Mouse (Mus musculus) neural tube, embryonic 12.5 days (tissue): ENCODE data around the gene Gad1. TPM values are rescaled to one million over a fixed set of nuclear protein-coding genes. Genes with fewer than 3 reads are reported as not detected.

Source experiments
- ATAC-seq: fragments of 200-750 bp; cut with Nextera tagmentation; 2 replicates; pipeline ENCODE4 v1.8.0; 2017; ENCODE audit warnings: low read depth, mild to moderate bottlenecking, moderate TSS enrichment, moderate library complexity; ENCODE audit not compliant: low FRiP score
- H3K27ac ChIP-seq: fragments of 300-500 bp; sonication (generic); 2 replicates; pipeline ENCODE4 v1.5.1; 2016
- H3K27me3 ChIP-seq: fragments of 300-500 bp; sonication (generic); replicated peaks from 2 replicates; pipeline ENCODE4 v1.6.1; 2016; ENCODE audit warnings: mild to moderate bottlenecking
- H3K36me3 ChIP-seq: fragments of 300-500 bp; sonication (generic); 2 replicates; pipeline ENCODE4 v1.6.1; 2016; ENCODE audit warnings: mild to moderate bottlenecking
- H3K4me1 ChIP-seq: fragments of 300-500 bp; sonication (generic); 2 replicates; pipeline ENCODE4 v1.6.1; 2016
- H3K4me2 ChIP-seq: fragments of 300-500 bp; sonication (generic); replicated peaks from 2 replicates; pipeline ENCODE4 v1.6.1; 2016; ENCODE audit warnings: mild to moderate bottlenecking
- H3K4me3 ChIP-seq: fragments of 300-500 bp; sonication (generic); 2 replicates; pipeline ENCODE4 v1.5.1; 2016
- H3K9ac ChIP-seq: fragments of 300-500 bp; sonication (generic); 2 replicates; pipeline ENCODE4 v1.6.1; 2016; ENCODE audit warnings: mild to moderate bottlenecking
- H3K9me3 ChIP-seq: fragments of 300-500 bp; sonication (generic); 2 replicates; pipeline ENCODE4 v1.6.1; 2016; ENCODE audit warnings: mild to moderate bottlenecking
- WGBS: fragments of 180-500 bp; shearing (Covaris S2); methylation state at CpG from one replicate; pipeline ENCODE4 v1.1.7; 2016; 5-methylcytosine and 5-hydroxymethylcytosine counted together
- polyA plus RNA-seq: library from polyadenylated mRNA; unstranded; fragments of >200 nt; fragmentation: Nextera tagmentation; extraction: Ambion mirVana; gene quantifications from 2 replicates; pipeline ENCODE4 v1.2.1, GENCODE M21; 2016

The Gad1 gene
- polyA plus RNA-seq, 1 experiment from 2014 or later: 17.2 TPM

DNA sequence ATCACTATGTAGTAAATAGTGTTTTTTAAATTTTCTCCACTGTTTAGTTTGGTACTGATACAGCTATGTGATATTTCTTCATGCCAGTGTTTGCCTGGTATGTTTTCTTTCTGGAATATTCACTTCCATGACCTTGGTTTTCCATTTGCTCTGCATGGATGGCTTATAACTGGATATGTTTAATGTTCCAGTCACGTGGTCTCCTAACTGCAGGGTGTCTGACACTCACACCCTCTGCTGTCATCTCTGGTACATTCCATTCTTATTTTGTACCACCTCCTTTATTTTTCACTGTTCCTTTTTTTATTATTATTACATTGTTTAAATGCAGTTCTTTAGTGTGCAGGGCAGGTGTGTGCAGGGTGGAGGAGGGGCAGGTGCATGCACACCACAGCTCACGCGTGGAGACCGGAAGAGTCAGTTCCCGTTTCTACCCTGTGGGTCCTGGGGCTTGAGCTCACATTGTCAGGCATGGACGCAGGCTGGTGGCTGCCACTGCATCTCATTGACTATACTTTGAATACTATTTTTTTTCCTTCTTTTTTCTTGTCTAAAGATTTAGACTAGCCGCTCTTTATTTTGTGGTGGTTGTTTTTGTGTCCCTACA lies 62.0 kb downstream of the Gad1 start:
- Histone ChIP-seq H3K27me3 (no peaks in the 10 kb centered on the region), H3K9me3 (no peaks in the 10 kb centered on the region), H3K9ac (no peak overlapping the region), H3K4me1 (no peaks in the 10 kb centered on the region), H3K4me2 (no peak overlapping the region), H3K4me3 (no peak overlapping the region), H3K27ac (no peak overlapping the region), H3K36me3 (no peaks in the 10 kb centered on the region)
- WGBS: 85% methylated on average over 7 of the region's 7 CpGs
- ATAC-seq: no peak

DNA sequence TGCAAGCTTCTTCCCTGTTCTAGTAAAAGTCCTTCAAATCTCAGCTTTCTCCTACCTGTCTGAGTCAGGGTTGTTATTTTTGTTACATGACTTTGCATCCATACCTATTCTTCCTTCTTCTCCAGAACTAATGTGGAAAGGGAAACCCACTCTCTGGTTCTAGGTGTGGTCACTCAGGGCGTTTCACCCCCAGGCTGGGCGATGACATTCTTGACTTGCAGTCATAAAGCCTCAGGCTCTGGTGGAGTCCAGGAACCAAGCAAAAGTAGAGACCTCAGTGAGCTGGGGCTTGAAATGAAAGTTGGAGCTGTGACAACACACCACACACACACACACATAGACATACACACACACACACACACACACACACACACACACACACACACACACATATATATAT lies 63.2 kb downstream of the Gad1 start:
- Histone ChIP-seq H3K4me2 (no peak overlapping the region), H3K27me3 (no peaks in the 10 kb centered on the region), H3K9ac (no peak overlapping the region), H3K36me3 (no peaks in the 10 kb centered on the region), H3K9me3 (no peaks in the 10 kb centered on the region), H3K27ac (no peak overlapping the region), H3K4me3 (no peak overlapping the region), H3K4me1 (no peaks in the 10 kb centered on the region)
- WGBS: 83% methylated on average over 2 of the region's 2 CpGs
- no peak for ATAC-seq

DNA sequence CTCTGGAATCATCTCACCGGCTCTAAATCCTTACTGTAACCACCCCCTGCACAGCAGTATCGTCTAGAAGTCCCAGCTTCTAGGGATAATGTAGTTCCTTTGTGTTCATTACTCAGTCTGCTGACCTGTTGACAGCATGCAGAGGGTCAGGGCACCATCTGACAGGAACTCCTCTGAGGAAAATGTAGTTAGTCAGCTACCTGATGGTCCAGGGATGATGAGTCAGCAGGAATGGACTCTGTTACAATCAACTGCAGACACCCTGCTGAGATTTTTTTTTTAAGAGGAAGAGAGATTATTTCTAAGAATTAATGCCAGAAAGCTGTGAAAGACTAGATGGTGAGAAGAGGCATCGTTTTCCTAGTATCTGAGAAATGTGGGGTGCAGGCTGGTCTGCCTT lies 63.7 kb downstream of the Gad1 start:
- no peak for ATAC-seq
- Histone ChIP-seq H3K27me3 (no peaks in the 10 kb centered on the region), H3K4me2 (no peak overlapping the region), H3K9ac (no peak overlapping the region), H3K36me3 (no peaks in the 10 kb centered on the region), H3K4me3 (no peak overlapping the region), H3K4me1 (no peaks in the 10 kb centered on the region), H3K9me3 (no peaks in the 10 kb centered on the region), H3K27ac (no peak overlapping the region)
- WGBS: 64% methylated on average over 3 of the region's 3 CpGs

DNA sequence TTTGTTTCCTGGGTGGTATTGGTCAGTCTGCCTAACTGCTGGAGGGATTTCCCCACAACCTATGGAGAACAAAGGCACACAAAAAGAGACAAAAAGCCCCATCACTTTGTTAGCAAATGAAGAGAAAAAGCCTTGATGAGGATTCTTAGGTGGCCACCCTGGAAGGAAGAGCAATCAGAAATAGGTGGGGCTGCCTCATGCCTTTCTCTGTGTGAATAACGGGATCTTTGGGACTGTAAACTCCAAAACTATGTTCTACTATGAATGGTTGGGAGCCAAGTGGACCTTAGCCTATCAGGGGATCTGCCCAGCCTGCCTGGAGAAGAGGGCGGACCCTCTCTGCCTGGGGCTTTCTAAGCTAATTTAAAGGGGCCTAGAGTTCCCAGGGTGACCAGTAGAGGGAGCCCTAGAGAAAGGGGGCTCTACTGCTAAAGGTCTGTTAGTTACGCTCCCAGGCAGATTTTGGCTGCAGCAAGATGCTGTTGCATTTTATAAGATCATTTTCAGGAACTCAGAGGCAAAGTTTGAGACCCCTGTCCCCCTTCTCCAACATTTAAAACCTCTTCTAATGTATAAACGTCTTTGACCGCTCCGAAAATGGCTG lies 66.5 kb downstream of the Gad1 start:
- H3K27ac ChIP-seq: no peak overlapping the region
- 69% methylated on average over 6 of the region's 6 CpGs for WGBS
- no peak overlapping the region for H3K4me2 ChIP-seq
- H3K27me3 ChIP-seq: no peaks in the 10 kb centered on the region
- H3K9me3 ChIP-seq: no peaks in the 10 kb centered on the region
- no peak overlapping the region for H3K9ac ChIP-seq
- no peak overlapping the region for H3K4me3 ChIP-seq
- H3K36me3 ChIP-seq: no peaks in the 10 kb centered on the region
- H3K4me1 ChIP-seq: no peaks in the 10 kb centered on the region
- no peak for ATAC-seq

DNA sequence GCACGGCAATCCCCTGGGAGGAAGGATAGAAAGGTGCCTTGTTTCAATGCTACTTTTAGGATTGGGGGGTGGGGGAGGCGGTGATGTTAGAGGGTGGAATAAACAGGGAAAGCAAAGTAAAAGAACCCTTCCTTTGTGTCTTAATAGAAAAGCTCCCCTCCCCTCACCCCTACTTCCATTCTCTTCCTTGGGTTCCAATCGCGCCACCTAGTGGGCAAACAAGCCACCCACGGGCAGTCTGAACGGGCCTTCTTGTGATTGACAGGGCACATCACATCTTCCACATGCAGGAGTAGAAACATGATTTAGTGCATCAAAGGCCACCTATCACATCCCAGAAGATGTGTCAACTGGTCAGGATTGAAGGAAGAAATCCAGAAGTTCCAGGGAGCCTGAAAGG lies 67.4 kb downstream of the Gad1 start:
- Histone ChIP-seq H3K27me3 (no peaks in the 10 kb centered on the region), H3K4me3 (no peak overlapping the region), H3K9ac (no peak overlapping the region), H3K36me3 (no peaks in the 10 kb centered on the region), H3K4me2 (no peak overlapping the region), H3K9me3 (no peaks in the 10 kb centered on the region), H3K27ac (no peak overlapping the region), H3K4me1 (no peaks in the 10 kb centered on the region)
- WGBS: 22% methylated on average over 6 of the region's 6 CpGs
- no peak for ATAC-seq

DNA sequence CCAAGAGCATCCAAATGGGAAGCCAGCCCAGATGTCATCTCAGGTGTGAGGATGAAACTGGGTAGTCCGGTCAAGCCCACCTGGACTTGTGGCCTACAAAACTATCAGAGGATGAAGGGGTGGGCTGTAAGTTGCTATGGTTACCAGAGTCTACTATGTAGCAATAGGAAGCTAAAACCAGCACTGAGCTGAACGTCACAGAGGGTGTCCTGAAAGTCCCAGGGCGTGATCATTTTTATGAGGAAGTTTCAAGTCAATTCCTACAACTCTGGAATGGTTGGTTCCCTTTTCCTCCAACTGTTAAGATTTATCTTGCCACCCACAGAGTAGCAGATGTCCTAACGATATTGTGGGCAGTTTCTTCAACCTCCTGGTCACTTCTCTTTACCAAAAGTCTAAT lies 69.4 kb downstream of the Gad1 start:
- no peak overlapping the region for H3K9ac ChIP-seq
- no peaks in the 10 kb centered on the region for H3K36me3 ChIP-seq
- H3K4me3 ChIP-seq: no peak overlapping the region
- no peaks in the 10 kb centered on the region for H3K9me3 ChIP-seq
- 71% methylated on average over 4 of the region's 4 CpGs for WGBS
- no peaks in the 10 kb centered on the region for H3K27me3 ChIP-seq
- H3K27ac ChIP-seq: no peak overlapping the region
- ATAC-seq: no peak
- no peaks in the 10 kb centered on the region for H3K4me1 ChIP-seq
- no peak overlapping the region for H3K4me2 ChIP-seq

DNA sequence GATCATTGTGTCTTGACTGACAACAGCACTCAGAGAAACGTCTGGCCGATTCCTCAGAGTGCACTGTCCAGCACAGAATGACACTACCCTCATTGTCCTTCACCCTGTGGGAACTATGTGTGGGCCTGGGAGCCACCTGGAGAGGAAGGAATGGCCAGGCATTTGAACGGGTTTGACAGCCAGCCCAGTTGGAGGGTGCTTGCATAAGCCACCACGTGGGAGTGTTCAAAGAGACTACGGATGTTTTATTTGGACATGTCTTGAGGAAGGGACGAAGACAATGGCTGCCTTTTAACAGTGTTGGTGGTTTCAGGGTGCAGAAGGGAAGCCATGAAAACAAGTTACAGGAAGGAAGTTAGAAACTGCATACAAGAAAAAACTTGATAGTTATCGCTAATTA lies 72.9 kb downstream of the Gad1 start:
- H3K27me3 ChIP-seq: no peaks in the 10 kb centered on the region
- 69% methylated on average over 7 of the region's 7 CpGs for WGBS
- H3K4me1 ChIP-seq: peaks cover 5% of the 10 kb centered on the region
- no peaks in the 10 kb centered on the region for H3K36me3 ChIP-seq
- no peak overlapping the region for H3K4me2 ChIP-seq
- no peak for ATAC-seq
- no peaks in the 10 kb centered on the region for H3K9me3 ChIP-seq
- no peak overlapping the region for H3K4me3 ChIP-seq
- no peak overlapping the region for H3K9ac ChIP-seq
- H3K27ac ChIP-seq: no peak overlapping the region

DNA sequence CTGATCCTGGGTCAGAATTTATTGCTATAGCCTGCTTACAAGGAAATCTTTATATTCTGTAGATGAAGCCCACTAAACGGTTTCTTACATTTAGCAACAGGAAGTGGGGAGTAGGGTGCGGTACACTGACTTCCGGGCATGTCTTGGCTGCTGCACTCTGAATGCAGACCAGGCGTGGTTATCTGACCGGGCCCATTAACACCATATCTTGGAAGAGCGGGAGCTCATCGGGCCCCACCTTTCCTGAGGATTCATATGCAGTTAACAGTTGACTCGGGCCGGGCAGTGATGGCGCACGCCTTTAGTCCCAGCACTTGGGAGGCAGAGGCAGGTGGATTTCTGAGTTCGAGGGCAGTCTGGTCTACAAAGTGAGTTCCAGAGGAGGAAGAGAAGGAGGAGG lies 75.5 kb downstream of the Gad1 start:
- ATAC-seq: no peak
- Histone ChIP-seq H3K27ac (no peak overlapping the region), H3K4me1 (peaks cover 5% of the 10 kb centered on the region), H3K27me3 (no peaks in the 10 kb centered on the region), H3K9me3 (no peaks in the 10 kb centered on the region), H3K9ac (no peak overlapping the region), H3K4me3 (no peak overlapping the region), H3K36me3 (no peaks in the 10 kb centered on the region), H3K4me2 (no peak overlapping the region)
- WGBS: 90% methylated on average over 12 of the region's 12 CpGs

DNA sequence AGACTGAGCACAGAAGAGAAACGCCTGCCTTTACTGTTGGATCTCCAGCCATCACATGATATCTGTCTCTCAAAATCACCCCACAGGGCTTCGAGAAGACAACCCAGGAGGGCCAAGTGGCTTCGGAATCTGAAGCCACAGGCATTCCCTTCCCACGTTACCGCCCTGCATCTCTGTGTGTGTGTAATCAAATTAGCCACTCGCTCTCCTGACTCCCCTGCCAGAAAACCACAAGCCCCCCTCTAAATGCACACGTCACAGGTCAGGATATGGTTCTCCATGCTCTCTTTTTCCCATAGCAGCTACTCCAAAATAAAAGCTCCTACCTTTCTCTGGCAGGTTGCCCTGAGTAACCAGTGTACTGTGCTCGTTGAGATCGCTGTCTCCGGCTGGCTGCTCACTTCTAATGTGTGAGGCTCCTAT lies 76.5 kb downstream of the Gad1 start:
- peak; percentile 61 for ATAC-seq
- Histone ChIP-seq H3K4me1 (peaks cover 5% of the 10 kb centered on the region), H3K4me2 (peak overlapping the region; percentile 50), H3K9me3 (no peaks in the 10 kb centered on the region), H3K9ac (no peak overlapping the region), H3K36me3 (no peaks in the 10 kb centered on the region), H3K27ac (no peak overlapping the region), H3K27me3 (no peaks in the 10 kb centered on the region), H3K4me3 (peak overlapping the region; percentile 16; the same call in 1 of the 2 replicates)
- WGBS: 9% methylated on average over 10 of the region's 10 CpGs

DNA sequence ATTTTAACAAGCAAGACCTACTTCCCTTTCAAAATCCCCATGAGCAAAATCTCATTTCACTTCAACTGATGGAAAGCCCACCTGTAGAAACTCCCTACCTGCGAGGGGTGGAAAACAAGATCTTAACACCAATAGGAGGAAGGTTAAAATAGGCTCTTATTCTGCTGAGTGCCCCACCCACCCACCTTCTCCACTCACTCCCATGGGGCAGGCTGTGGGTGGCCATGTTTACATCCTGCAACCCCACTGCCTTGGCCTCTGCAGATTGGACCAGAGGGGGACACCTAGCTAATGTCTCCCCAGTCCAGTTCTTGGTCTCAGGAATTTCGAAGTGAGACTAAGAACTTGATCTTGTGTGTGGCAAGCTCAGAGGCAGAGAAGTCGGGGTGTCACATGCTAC lies 77.0 kb downstream of the Gad1 start:
- 66% methylated on average over 3 of the region's 3 CpGs for WGBS

DNA sequence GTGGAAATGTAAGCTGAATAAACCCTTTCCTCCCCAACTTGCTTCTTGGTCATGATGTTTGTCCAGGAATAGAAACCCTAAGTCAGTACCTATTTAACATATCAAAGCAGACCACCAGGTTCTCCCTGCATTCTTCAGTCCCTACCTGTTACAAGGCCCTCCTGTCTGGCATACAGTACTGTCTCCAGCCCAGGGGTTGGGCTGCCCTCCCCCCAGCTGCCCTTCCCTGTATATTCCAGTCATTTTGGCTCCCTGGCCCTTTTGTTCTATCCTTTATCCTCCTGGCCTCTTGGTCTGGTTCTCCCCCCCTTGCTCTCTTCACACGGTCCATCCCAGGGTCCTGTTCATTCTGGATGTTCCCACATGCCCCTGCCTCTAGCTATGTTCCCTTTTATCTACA lies 78.4 kb downstream of the Gad1 start:
- Histone ChIP-seq H3K9ac (no peak overlapping the region), H3K27me3 (no peaks in the 10 kb centered on the region), H3K36me3 (no peaks in the 10 kb centered on the region), H3K4me2 (no peak overlapping the region), H3K9me3 (no peaks in the 10 kb centered on the region), H3K27ac (no peak overlapping the region), H3K4me3 (no peak overlapping the region), H3K4me1 (peaks cover 5% of the 10 kb centered on the region)
- 93% methylated on average over 1 of the region's 1 CpGs for whole genome bisulfite sequencing
- no peak for ATAC-seq

More for the DNA sequence above, 77.0 kb downstream of the Gad1 start:
- peak overlapping the region; percentile 50 for H3K4me2 ChIP-seq
- no peak overlapping the region for H3K9ac ChIP-seq
- H3K27me3 ChIP-seq: no peaks in the 10 kb centered on the region
- no peaks in the 10 kb centered on the region for H3K9me3 ChIP-seq
- H3K4me1 ChIP-seq: peaks cover 5% of the 10 kb centered on the region
- ATAC-seq: no peak
- H3K36me3 ChIP-seq: no peaks in the 10 kb centered on the region
- no peak overlapping the region for H3K27ac ChIP-seq
- H3K4me3 ChIP-seq: no peak overlapping the region

DNA sequence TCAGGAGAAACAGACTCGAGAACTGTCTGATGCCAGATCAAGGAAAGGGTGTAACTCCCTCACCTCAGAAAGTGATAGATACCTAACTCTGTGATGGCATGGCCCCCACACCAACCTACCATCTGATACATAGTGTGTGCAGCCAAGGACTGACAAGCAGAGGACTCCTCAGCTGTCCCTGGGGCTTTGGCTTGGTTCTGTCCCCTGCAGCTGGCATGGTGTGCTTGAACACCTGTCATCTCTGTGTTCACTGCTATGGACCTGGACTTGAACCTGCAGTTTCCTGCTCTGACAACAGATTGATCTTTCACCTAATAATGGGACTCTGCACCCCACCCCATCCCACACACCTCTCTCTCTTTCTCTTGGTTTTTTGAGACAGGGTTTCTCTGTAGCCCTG lies 79.5 kb downstream of the Gad1 start:
- H3K4me1 ChIP-seq: peaks cover 5% of the 10 kb centered on the region
- no peak for ATAC-seq
- no peak overlapping the region for H3K9ac ChIP-seq
- WGBS: 91% methylated on average over 1 of the region's 1 CpGs
- no peak overlapping the region for H3K4me3 ChIP-seq
- no peaks in the 10 kb centered on the region for H3K36me3 ChIP-seq
- no peak overlapping the region for H3K4me2 ChIP-seq
- H3K27ac ChIP-seq: no peak overlapping the region
- no peaks in the 10 kb centered on the region for H3K9me3 ChIP-seq
- no peaks in the 10 kb centered on the region for H3K27me3 ChIP-seq

DNA sequence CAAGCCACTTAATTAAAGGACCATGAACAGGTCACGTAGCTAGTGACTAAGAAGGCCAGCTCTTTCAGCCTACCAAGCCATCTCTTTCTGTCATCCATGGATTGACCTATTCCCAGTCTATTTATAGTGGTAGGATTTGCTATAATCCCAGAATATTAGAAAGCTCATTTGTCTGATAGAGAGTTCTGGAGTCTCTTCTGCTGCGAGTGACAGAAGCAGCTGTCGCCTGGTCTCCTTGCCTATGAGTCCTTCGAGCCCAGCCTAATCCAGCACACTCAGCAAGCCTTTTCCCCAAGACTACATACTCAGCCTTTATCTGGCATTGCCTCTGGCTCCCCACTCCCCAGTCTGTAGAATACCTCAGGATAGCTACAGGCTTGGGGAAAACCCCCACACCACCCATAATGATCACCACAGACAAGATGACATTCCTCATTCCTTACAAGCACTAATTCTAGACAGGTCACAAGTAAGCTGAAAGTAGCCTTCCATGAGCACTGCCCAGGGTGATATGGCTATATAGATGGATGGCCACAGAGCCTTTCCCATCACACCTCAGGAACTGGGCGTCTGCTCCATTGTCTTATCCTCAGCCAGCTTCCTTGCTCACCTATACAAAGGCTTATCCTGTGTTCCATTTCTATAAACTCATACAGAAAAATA lies 81.3 kb downstream of the Gad1 start:
- WGBS: 95% methylated on average over 5 of the region's 5 CpGs
- no peak overlapping the region for H3K27ac ChIP-seq
- H3K4me2 ChIP-seq: no peak overlapping the region
- no peak overlapping the region for H3K9ac ChIP-seq
- no peaks in the 10 kb centered on the region; the same call in 1 of the 2 replicates for H3K9me3 ChIP-seq
- no peak for ATAC-seq
- no peak overlapping the region for H3K4me3 ChIP-seq
- H3K4me1 ChIP-seq: peaks cover 4% of the 10 kb centered on the region
- no peaks in the 10 kb centered on the region for H3K36me3 ChIP-seq
- no peaks in the 10 kb centered on the region for H3K27me3 ChIP-seq
